Mouse (Mus musculus) embryonic fibroblast, embryonic 13.5 days (primary cell): Measurements from ENCODE around the gene Stra6l. TPM values are rescaled to one million over a fixed set of nuclear protein-coding genes. Genes with fewer than 3 reads are reported as not detected.

Source experiments
- H3K27ac ChIP-seq: 2 replicates; pipeline ENCODE4 v1.5.1; 2012; ENCODE audit warnings: low read length, control low read depth, inconsistent platforms; ENCODE audit not compliant: insufficient read depth
- H3K4me1 ChIP-seq: 2 replicates; pipeline ENCODE4 v1.6.1; 2011; ENCODE audit warnings: low read length; ENCODE audit not compliant: control insufficient read depth, insufficient read depth
- H3K4me3 ChIP-seq: 2 replicates; pipeline ENCODE4 v1.5.1; 2011; ENCODE audit warnings: mild to moderate bottlenecking, control low read depth, low read length; ENCODE audit not compliant: insufficient read depth
- CTCF ChIP-seq: IDR thresholded peaks from 2 replicates; pipeline ENCODE4 v1.5.1; 2011; ENCODE audit warnings: mild to moderate bottlenecking, control low read depth, low read length, moderate library complexity, borderline replicate concordance; ENCODE audit not compliant: insufficient read depth
- POLR2A ChIP-seq: IDR thresholded peaks from 2 replicates; pipeline ENCODE4 v1.6.1; 2011; ENCODE audit warnings: low read depth, mild to moderate bottlenecking, control low read depth, low read length, moderate library complexity
- polyA plus RNA-seq: library from polyadenylated mRNA; stranded (reverse); fragments of >200 nt; gene quantifications from 2 replicates; pipeline ENCODE4 v1.2.4, GENCODE M21; 2011; ENCODE audit warnings: low read depth; ENCODE audit not compliant: missing spikeins, insufficient read length

The Stra6l gene
- polyA plus RNA-seq, 1 experiment, result not detected

DNA sequence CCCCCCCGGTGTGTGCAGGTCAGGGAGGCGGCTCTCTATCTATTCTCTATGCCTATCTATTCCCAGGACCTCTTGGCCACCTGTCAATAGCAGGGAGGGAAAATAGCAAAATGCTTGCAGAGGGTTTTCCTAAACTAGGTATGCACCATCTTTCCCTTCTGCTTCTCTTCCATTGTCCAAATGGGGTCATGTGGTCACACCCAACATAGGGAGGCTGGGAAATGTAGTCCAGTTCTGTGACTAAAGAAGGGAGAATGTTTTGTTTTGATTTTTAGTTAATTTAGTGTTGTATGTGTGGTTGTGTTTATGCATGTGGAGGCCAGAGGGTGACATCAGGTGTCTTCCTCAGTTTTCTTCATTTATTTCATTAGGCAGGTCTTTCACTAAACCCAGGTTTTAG is 23.7 kb downstream of the Stra6l start:
- Histone ChIP-seq H3K4me3 (no peak overlapping the region), H3K4me1 (no peaks in the 10 kb centered on the region), H3K27ac (no peak overlapping the region)
- TF ChIP-seq POLR2A (no peak), CTCF (no peak)

GRCm38 (mm10) chr4:45878929-45879328 is 30.5 kb downstream of the Stra6l start:
- TF ChIP-seq CTCF (no peak), POLR2A (no peak)
- Histone ChIP-seq H3K27ac (no peak overlapping the region), H3K4me1 (no peaks in the 10 kb centered on the region), H3K4me3 (no peak overlapping the region)

DNA sequence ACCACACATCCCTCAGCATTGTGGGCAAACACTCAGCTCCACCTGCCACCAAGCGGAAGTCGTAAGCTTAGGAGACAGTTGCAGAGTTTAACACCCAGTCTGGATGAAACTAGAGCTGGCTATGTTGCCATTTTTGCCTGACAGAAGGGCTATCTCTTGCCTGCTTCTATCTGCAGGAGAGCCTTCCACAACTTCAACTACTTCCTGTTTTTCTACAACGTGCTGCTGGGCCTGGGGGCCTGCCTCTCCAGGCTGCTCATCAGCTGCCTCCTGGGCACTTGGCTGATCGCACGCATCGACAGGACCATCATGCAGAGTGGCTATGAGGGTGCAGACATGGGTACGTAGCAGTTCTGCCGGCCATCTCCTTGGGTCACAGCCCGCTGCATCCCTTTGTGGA is 34.1 kb downstream of the Stra6l start:
- no peak overlapping the region for H3K4me3 ChIP-seq
- TF ChIP-seq CTCF, result no peak
- no peak for TF ChIP-seq POLR2A
- H3K4me1 ChIP-seq, result no peaks in the 10 kb centered on the region
- H3K27ac ChIP-seq, result no peak overlapping the region

DNA sequence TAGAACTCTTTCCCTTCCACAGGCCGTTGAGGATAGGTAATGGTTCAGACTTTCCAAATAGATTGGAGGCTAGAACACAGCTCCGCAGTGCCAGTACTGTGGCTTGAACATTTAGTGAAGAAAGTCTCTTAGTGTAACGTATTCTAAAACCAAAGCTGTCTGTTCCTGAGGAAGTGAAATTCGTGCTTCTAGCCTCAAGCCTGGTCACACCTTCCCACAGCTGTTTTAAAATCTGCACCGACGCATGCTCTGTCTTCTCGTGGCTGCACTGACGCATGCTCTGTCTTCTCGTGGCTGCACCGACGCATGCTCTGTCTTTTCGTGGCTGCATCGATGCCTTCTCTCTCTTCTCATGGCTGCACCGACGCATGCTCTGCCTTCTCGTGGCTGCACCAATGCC is 34.8 kb downstream of the Stra6l start:
- H3K4me3 ChIP-seq, result no peak overlapping the region
- H3K4me1 ChIP-seq, result no peaks in the 10 kb centered on the region
- no peak overlapping the region for H3K27ac ChIP-seq
- no peak for TF ChIP-seq CTCF
- TF ChIP-seq POLR2A, result no peak

GRCm38 (mm10) chr4:45889487-45889886 is 41.0 kb downstream of the Stra6l start:
- no peak overlapping the region for H3K27ac ChIP-seq
- no peak overlapping the region for H3K4me3 ChIP-seq
- H3K4me1 ChIP-seq, result peaks cover 2% of the 10 kb centered on the region; the same call in 1 of the 2 replicates
- TF ChIP-seq CTCF (no peak), POLR2A (no peak)

- H3K4me1 ChIP-seq, result peaks cover 2% of the 10 kb centered on the region; the same call in 1 of the 2 replicates
- TF ChIP-seq POLR2A (no peak), CTCF (no peak)
- H3K4me3 ChIP-seq, result no peak within 1 kb of the TSS
- no peak within 1 kb of the TSS for H3K27ac ChIP-seq
Observed at GRCm38 (mm10) chr4:45890066-45890761, 41.8 kb downstream of the Stra6l start, which contains the start of gene Ccdc180. Gene Ccdc180 (plus strand): TSS chr4:45890303.

DNA sequence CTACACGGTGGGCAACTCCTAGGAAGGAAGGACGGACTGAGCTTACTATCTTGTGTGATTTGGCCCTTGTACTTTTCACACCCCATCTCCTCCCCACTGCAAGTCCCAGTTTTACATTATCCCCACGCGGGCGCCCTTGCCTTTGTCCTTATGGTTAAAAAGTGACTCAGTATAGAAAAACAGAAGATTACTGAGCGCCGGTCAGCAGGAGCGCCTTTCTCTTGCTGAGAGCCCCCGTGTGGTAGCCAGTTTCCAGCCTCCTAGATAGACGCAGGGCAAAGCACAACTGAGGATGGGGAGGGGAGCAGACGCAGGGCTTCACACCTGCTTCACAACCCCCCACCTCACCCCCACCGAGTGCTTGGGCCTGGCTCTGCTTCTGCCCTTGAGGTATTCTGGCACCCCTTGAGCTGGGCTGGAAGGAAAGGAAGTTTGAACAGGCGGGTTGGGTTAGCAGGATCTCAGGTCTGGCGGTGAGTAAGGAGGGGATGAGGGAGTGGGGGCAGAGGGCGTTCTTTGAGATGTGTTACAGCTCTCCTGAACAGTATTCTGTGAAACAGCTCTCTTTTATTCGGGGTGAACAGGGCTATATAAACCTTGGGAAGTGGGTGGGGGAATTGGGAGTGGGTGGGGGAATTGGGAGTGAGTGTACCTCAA is 48.1 kb downstream of the Stra6l start:
- TF ChIP-seq CTCF, result no peak
- TF ChIP-seq POLR2A, result no peak
- H3K4me1 ChIP-seq, result peaks cover 2% of the 10 kb centered on the region; the same call in 1 of the 2 replicates
- no peak overlapping the region for H3K4me3 ChIP-seq
- H3K27ac ChIP-seq, result no peak overlapping the region

GRCm38 (mm10) chr4:45898413-45898812 is 49.9 kb downstream of the Stra6l start:
- H3K4me1 ChIP-seq, result peaks cover 2% of the 10 kb centered on the region; the same call in 1 of the 2 replicates
- no peak overlapping the region for H3K27ac ChIP-seq
- no peak overlapping the region for H3K4me3 ChIP-seq
- TF ChIP-seq CTCF (no peak), POLR2A (no peak)

- H3K27ac ChIP-seq, result no peak overlapping the region
- H3K4me3 ChIP-seq, result no peak overlapping the region
- no peaks in the 10 kb centered on the region for H3K4me1 ChIP-seq
- no peak for TF ChIP-seq POLR2A
- no peak for TF ChIP-seq CTCF
Observed at GRCm38 (mm10) chr4:45909256-45909655, 60.8 kb downstream of the Stra6l start.

GRCm38 (mm10) chr4:45909924-45910323 is 61.5 kb downstream of the Stra6l start:
- TF ChIP-seq POLR2A, result no peak
- no peak for TF ChIP-seq CTCF
- Histone ChIP-seq H3K27ac (no peak overlapping the region), H3K4me3 (no peak overlapping the region), H3K4me1 (no peaks in the 10 kb centered on the region)
